Mouse (Mus musculus): ENCODE results near the gene Camkmt. TPM values are rescaled to one million over a fixed set of nuclear protein-coding genes. Genes with fewer than 3 reads are reported as not detected.

The Camkmt gene
- polyA plus RNA-seq, 1 experiment, result 3.4 TPM

DNA sequence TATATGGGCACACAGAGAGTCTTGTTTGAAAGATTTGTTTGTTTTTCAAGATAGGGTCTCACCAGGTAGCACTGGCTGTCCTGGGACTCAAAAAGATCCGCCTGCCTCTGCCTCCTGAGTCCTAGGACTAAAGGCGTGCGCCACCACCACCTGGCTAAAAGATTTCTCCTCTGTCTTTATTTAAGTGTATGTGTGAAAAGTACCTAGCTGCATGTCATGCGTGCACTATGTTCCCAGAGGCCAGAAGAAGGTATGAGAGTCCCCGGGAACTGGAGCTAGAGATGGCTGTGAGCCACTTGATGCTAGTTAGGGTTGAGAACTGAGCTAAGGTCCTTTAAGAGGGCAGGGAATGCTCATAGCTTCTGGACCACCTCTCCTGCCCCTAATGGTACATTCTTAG lies 277.0 kb downstream of the Camkmt start:
- H3K4me3 ChIP-seq (ENCODE audit: control insufficient read depth, insufficient read depth, low read length), result no peak overlapping the region
- no peaks in the 10 kb centered on the region for H3K36me3 ChIP-seq (ENCODE audit: control insufficient read depth, insufficient read depth, low read length)
- TF ChIP-seq POLR2A (IDR thresholded peaks at IDR 0.05; ENCODE audit: control insufficient read depth, extremely low read depth, insufficient read depth, low read length, poor library complexity) (no peak), CTCF (IDR thresholded peaks at IDR 0.05; ENCODE audit: borderline replicate concordance, control insufficient read depth, extremely low read depth, insufficient read depth, low read length, poor library complexity) (no peak)
- H3K27ac ChIP-seq (ENCODE audit: control insufficient read depth, insufficient read depth, low read length), result no peak overlapping the region
- DNase-seq, result no peak
- H3K27me3 ChIP-seq (ENCODE audit: control insufficient read depth, insufficient read depth, low read length), result no peaks in the 10 kb centered on the region
- no peaks in the 10 kb centered on the region for H3K4me1 ChIP-seq (replicated peaks; ENCODE audit: control insufficient read depth, insufficient read depth, low read length)
- WGBS, result 95% methylated on average over 5 of the region's 5 CpGs

DNA sequence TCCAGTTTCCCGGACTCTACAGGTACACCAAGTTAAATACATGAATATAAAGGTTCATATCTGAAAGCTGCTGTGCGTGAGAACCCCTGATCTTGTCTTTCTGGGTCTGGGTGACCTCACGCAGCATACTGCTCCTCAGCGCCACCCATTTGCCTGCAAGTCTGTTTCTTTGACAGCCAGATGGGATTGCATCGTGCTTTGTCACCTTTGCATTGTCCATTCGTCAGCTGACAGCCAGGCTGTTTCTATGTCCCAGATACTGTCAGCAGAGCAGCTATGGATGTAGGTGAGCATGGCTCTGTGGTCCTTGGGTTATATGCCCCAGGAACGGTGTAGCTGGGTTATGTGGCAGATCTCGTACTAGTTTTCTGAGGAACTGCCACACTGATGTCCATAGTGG lies 278.4 kb downstream of the Camkmt start:
- Histone ChIP-seq H3K36me3 (ENCODE audit: control insufficient read depth, insufficient read depth, low read length) (no peaks in the 10 kb centered on the region), H3K27me3 (ENCODE audit: control insufficient read depth, insufficient read depth, low read length) (no peaks in the 10 kb centered on the region), H3K4me1 (replicated peaks; ENCODE audit: control insufficient read depth, insufficient read depth, low read length) (no peaks in the 10 kb centered on the region), H3K27ac (ENCODE audit: control insufficient read depth, insufficient read depth, low read length) (no peak overlapping the region), H3K4me3 (ENCODE audit: control insufficient read depth, insufficient read depth, low read length) (no peak overlapping the region)
- no peak for DNase-seq
- no peak for TF ChIP-seq POLR2A (IDR thresholded peaks at IDR 0.05; ENCODE audit: control insufficient read depth, extremely low read depth, insufficient read depth, low read length, poor library complexity)
- no peak for TF ChIP-seq CTCF (IDR thresholded peaks at IDR 0.05; ENCODE audit: borderline replicate concordance, control insufficient read depth, extremely low read depth, insufficient read depth, low read length, poor library complexity)
- 78% methylated on average over 8 of the region's 8 CpGs for whole genome bisulfite sequencing

DNA sequence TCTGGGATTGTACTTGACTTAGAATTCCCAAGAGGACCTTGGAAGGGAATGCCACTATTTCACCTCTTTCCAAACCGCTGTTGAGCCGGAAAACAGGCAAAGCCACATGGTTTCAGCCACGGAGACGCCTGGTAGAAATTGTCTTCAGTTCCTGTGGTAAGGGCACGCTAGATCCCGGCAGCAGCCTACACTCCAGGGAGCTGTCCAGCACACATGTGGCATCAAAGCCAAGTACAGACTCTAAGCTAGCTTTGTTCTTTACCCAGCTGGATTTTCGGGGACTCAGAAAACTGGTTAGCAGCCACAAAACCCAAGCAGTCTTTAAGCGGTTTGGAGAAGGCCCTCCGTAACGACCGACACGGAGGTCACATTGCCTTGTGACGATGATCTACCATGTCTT lies 281.7 kb downstream of the Camkmt start:
- 73% methylated on average over 13 of the region's 13 CpGs for WGBS
- Histone ChIP-seq H3K36me3 (ENCODE audit: control insufficient read depth, insufficient read depth, low read length) (no peaks in the 10 kb centered on the region), H3K27me3 (ENCODE audit: control insufficient read depth, insufficient read depth, low read length) (no peaks in the 10 kb centered on the region), H3K4me1 (replicated peaks; ENCODE audit: control insufficient read depth, insufficient read depth, low read length) (no peaks in the 10 kb centered on the region), H3K4me3 (ENCODE audit: control insufficient read depth, insufficient read depth, low read length) (no peak overlapping the region), H3K27ac (ENCODE audit: control insufficient read depth, insufficient read depth, low read length) (no peak overlapping the region)
- no peak for TF ChIP-seq POLR2A (IDR thresholded peaks at IDR 0.05; ENCODE audit: control insufficient read depth, extremely low read depth, insufficient read depth, low read length, poor library complexity)
- no peak for TF ChIP-seq CTCF (IDR thresholded peaks at IDR 0.05; ENCODE audit: borderline replicate concordance, control insufficient read depth, extremely low read depth, insufficient read depth, low read length, poor library complexity)
- DNase-seq, result no peak

DNA sequence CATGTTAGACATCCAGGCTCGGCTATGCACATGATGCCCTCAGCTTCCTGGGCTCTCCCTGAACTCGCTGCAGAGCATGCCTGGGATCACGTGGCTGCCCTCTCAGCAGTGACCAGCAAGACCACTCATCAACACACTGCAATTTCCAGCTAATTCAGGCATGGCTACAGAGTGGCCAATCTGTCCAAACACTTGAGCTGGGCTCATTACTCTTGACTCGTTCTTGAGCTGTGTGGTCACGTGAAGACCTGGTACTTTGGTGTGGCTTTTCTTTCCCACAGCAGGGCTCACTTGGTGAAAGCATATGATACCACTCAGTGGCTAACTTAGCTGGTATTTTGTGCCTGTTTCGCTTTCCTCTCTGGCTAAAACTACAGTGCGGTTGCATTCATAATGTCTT lies 282.2 kb downstream of the Camkmt start:
- Histone ChIP-seq H3K4me1 (replicated peaks; ENCODE audit: control insufficient read depth, insufficient read depth, low read length) (no peaks in the 10 kb centered on the region), H3K27ac (ENCODE audit: control insufficient read depth, insufficient read depth, low read length) (no peak overlapping the region), H3K36me3 (ENCODE audit: control insufficient read depth, insufficient read depth, low read length) (no peaks in the 10 kb centered on the region), H3K4me3 (ENCODE audit: control insufficient read depth, insufficient read depth, low read length) (no peak overlapping the region), H3K27me3 (ENCODE audit: control insufficient read depth, insufficient read depth, low read length) (no peaks in the 10 kb centered on the region)
- no peak for DNase-seq
- TF ChIP-seq CTCF (IDR thresholded peaks at IDR 0.05; ENCODE audit: borderline replicate concordance, control insufficient read depth, extremely low read depth, insufficient read depth, low read length, poor library complexity), result no peak
- WGBS, result 78% methylated on average over 7 of the region's 7 CpGs

DNA sequence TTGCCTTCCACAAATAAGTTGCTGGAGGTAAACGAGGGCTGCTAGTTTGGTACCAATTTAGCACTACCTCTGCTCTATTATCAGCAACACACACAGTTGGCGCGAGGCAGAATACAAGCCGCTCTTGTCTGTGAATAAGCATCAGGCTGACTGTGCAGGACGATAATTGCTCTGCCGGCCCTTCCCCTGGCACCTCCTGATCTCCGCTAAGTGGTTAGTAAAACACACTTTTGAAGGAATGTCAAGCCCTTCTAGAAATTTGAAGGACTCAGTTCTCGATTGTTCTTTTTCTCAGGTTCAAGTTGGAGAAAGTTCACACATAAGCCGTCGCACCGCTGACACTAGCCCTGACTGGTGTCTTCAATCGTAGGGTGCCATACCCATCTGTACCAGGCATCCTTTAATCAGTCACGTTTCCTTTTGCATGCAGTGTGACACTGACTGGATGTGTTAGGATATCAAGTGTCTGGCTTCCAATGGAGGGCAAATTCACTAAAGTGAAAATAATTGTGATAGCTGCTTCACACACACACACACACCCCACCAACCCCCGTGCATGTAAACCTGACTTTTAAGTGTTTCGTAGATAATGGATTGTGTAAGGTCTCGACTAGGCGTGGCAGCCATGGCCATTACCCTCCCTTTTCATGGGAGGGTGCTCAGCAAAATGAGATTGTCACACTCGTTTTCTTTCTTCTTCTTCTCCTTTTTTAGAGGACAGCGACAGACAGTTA lies 283.9 kb downstream of the Camkmt start:
- WGBS, result 92% methylated on average over 19 of the region's 19 CpGs
- no peak for DNase-seq
- H3K36me3 ChIP-seq (ENCODE audit: control insufficient read depth, insufficient read depth, low read length), result no peaks in the 10 kb centered on the region
- H3K4me1 ChIP-seq (replicated peaks; ENCODE audit: control insufficient read depth, insufficient read depth, low read length), result no peaks in the 10 kb centered on the region
- no peak overlapping the region for H3K27ac ChIP-seq (ENCODE audit: control insufficient read depth, insufficient read depth, low read length)
- no peaks in the 10 kb centered on the region for H3K27me3 ChIP-seq (ENCODE audit: control insufficient read depth, insufficient read depth, low read length)
- TF ChIP-seq POLR2A (IDR thresholded peaks at IDR 0.05; ENCODE audit: control insufficient read depth, extremely low read depth, insufficient read depth, low read length, poor library complexity), result no peak
- TF ChIP-seq CTCF (IDR thresholded peaks at IDR 0.05; ENCODE audit: borderline replicate concordance, control insufficient read depth, extremely low read depth, insufficient read depth, low read length, poor library complexity), result no peak
- H3K4me3 ChIP-seq (ENCODE audit: control insufficient read depth, insufficient read depth, low read length), result no peak overlapping the region

DNA sequence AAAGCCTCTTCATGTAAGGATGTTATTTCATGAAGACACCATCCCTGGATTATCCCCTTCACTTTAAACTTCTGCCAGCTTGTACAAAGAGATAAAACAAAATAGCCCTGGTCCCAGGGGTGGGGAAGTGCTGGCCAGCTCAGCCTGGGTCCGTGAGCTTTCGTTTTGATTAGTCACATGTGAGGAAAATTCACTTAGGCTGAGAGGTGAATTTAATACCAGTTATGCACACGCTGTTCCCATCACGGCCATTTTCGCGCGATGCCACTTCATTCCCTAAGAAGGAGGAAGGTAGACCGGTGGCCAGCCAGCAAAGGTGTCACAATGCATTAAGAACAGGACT lies 284.5 kb downstream of the Camkmt start:
- no peaks in the 10 kb centered on the region for H3K36me3 ChIP-seq (ENCODE audit: control insufficient read depth, insufficient read depth, low read length)
- DNase-seq, result no peak
- 90% methylated on average over 8 of the region's 8 CpGs for WGBS
- H3K27ac ChIP-seq (ENCODE audit: control insufficient read depth, insufficient read depth, low read length), result no peak overlapping the region
- H3K4me1 ChIP-seq (replicated peaks; ENCODE audit: control insufficient read depth, insufficient read depth, low read length), result no peaks in the 10 kb centered on the region
- TF ChIP-seq CTCF (IDR thresholded peaks at IDR 0.05; ENCODE audit: borderline replicate concordance, control insufficient read depth, extremely low read depth, insufficient read depth, low read length, poor library complexity) (no peak), POLR2A (IDR thresholded peaks at IDR 0.05; ENCODE audit: control insufficient read depth, extremely low read depth, insufficient read depth, low read length, poor library complexity) (no peak)
- H3K27me3 ChIP-seq (ENCODE audit: control insufficient read depth, insufficient read depth, low read length), result no peaks in the 10 kb centered on the region
- H3K4me3 ChIP-seq (ENCODE audit: control insufficient read depth, insufficient read depth, low read length), result no peak overlapping the region

DNA sequence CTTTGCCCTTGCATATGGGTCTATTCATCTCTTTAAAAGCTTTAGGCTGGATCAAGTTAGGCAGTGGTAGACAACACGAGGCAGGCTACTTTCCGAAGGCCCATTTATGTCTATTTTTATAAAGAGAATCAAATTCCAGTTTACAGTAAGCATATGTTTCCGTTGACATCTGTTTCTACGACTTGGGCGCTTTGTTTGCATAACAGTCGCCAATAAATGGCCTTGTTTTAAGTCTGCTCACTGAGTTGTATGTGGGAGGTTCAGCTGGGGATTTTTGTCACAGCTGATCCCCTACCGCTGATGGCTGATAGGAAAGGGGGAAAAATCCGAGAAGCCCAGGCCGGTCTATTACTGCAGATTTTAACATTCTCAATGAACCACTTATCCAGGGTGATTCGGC lies 285.2 kb downstream of the Camkmt start:
- no peak overlapping the region for H3K4me3 ChIP-seq (ENCODE audit: control insufficient read depth, insufficient read depth, low read length)
- H3K27me3 ChIP-seq (ENCODE audit: control insufficient read depth, insufficient read depth, low read length), result no peaks in the 10 kb centered on the region
- no peak overlapping the region for H3K27ac ChIP-seq (ENCODE audit: control insufficient read depth, insufficient read depth, low read length)
- H3K36me3 ChIP-seq (ENCODE audit: control insufficient read depth, insufficient read depth, low read length), result no peaks in the 10 kb centered on the region
- 93% methylated on average over 10 of the region's 10 CpGs for WGBS
- DNase-seq, result no peak
- TF ChIP-seq CTCF (IDR thresholded peaks at IDR 0.05; ENCODE audit: borderline replicate concordance, control insufficient read depth, extremely low read depth, insufficient read depth, low read length, poor library complexity) (no peak), POLR2A (IDR thresholded peaks at IDR 0.05; ENCODE audit: control insufficient read depth, extremely low read depth, insufficient read depth, low read length, poor library complexity) (no peak)
- no peaks in the 10 kb centered on the region for H3K4me1 ChIP-seq (replicated peaks; ENCODE audit: control insufficient read depth, insufficient read depth, low read length)

Measured in thymus, adult 2 months (tissue).